Mouse (Mus musculus): Measurements from ENCODE around the gene Nmb. TPM values are rescaled to one million over a fixed set of nuclear protein-coding genes. Genes with fewer than 3 reads are reported as not detected.
"Not testable (repeated sequence)": the region's sequence is repeated elsewhere in the genome, so short reads cannot be mapped to it uniquely, and the experiment has no call there.

Nmb gene
- polyA plus RNA-seq (2014; fragmentation: Nextera tagmentation; extraction: Ambion mirVana): 4.9 and 6.3 TPM in 2 replicates

- Histone ChIP-seq H3K9ac (replicated peaks; ENCODE audit: low read depth, low read length) (peak within 1 kb of the TSS; percentile 37), H3K4me3 (ENCODE audit: low read depth, low read length) (peak within 1 kb of the TSS; percentile 32), H3K9me3 (ENCODE audit: control insufficient read depth, low read length) (no peaks in the 10 kb centered on the region), H3K36me3 (ENCODE audit: control insufficient read depth, insufficient read depth, low read length) (peaks cover 12% of the 10 kb centered on the region), H3K27ac (ENCODE audit: low read depth, low read length) (no peak within 1 kb of the TSS), H3K4me1 (ENCODE audit: control insufficient read depth, insufficient read depth, low read length) (peaks cover 22% of the 10 kb centered on the region), H3K27me3 (ENCODE audit: control insufficient read depth, insufficient read depth, low read length) (no peaks in the 10 kb centered on the region), H3K4me2 (ENCODE audit: low read depth, low read length) (peak within 1 kb of the TSS; percentile 79)
- peak; percentile 62 for ATAC-seq (ENCODE audit: low read depth)
- WGBS: 3% methylated on average over 19 of the region's 19 CpGs
Observed at GRCm38 (mm10) chr7:80904921-80905515, at the start of gene Nmb. TSS of gene Nmb (minus strand) at chr7:80905076.

- H3K9me3 ChIP-seq (ENCODE audit: control insufficient read depth, low read length): no peaks in the 10 kb centered on the region
- 75% methylated on average over 2 of the region's 2 CpGs for WGBS
- ATAC-seq (ENCODE audit: low read depth): no peak
- H3K27ac ChIP-seq (ENCODE audit: low read depth, low read length): no peak overlapping the region
- no peak overlapping the region for H3K4me2 ChIP-seq (ENCODE audit: low read depth, low read length)
- H3K27me3 ChIP-seq (ENCODE audit: control insufficient read depth, insufficient read depth, low read length): no peaks in the 10 kb centered on the region
- H3K4me3 ChIP-seq (ENCODE audit: low read depth, low read length): no peak overlapping the region
- H3K9ac ChIP-seq (replicated peaks; ENCODE audit: low read depth, low read length): no peak overlapping the region
- no peaks in the 10 kb centered on the region for H3K4me1 ChIP-seq (ENCODE audit: control insufficient read depth, insufficient read depth, low read length)
- H3K36me3 ChIP-seq (ENCODE audit: control insufficient read depth, insufficient read depth, low read length): no peaks in the 10 kb centered on the region
Observed at GRCm38 (mm10) chr7:80954251-80954650, 49.4 kb upstream of the Nmb start.

GRCm38 (mm10) chr7:80952140-80952539 is 47.3 kb upstream of the Nmb start:
- no peaks in the 10 kb centered on the region for H3K9me3 ChIP-seq (ENCODE audit: control insufficient read depth, low read length)
- H3K27ac ChIP-seq (ENCODE audit: low read depth, low read length): no peak overlapping the region
- H3K4me2 ChIP-seq (ENCODE audit: low read depth, low read length): no peak overlapping the region
- no peaks in the 10 kb centered on the region for H3K4me1 ChIP-seq (ENCODE audit: control insufficient read depth, insufficient read depth, low read length)
- ATAC-seq (ENCODE audit: low read depth): no peak
- H3K36me3 ChIP-seq (ENCODE audit: control insufficient read depth, insufficient read depth, low read length): no peaks in the 10 kb centered on the region
- WGBS: 67% methylated on average over 3 of the region's 3 CpGs
- no peaks in the 10 kb centered on the region for H3K27me3 ChIP-seq (ENCODE audit: control insufficient read depth, insufficient read depth, low read length)
- H3K9ac ChIP-seq (replicated peaks; ENCODE audit: low read depth, low read length): no peak overlapping the region
- H3K4me3 ChIP-seq (ENCODE audit: low read depth, low read length): no peak overlapping the region

- WGBS: 90% methylated on average over 4 of the region's 4 CpGs
- Histone ChIP-seq H3K27me3 (ENCODE audit: control insufficient read depth, insufficient read depth, low read length) (no peaks in the 10 kb centered on the region), H3K9ac (replicated peaks; ENCODE audit: low read depth, low read length) (no peak overlapping the region), H3K4me1 (ENCODE audit: control insufficient read depth, insufficient read depth, low read length) (peaks cover 3% of the 10 kb centered on the region; the same call in 1 of the 2 replicates), H3K4me2 (ENCODE audit: low read depth, low read length) (no peak overlapping the region), H3K4me3 (ENCODE audit: low read depth, low read length) (no peak overlapping the region), H3K9me3 (ENCODE audit: control insufficient read depth, low read length) (no peaks in the 10 kb centered on the region), H3K27ac (ENCODE audit: low read depth, low read length) (no peak overlapping the region), H3K36me3 (ENCODE audit: control insufficient read depth, insufficient read depth, low read length) (no peaks in the 10 kb centered on the region)
- no peak for ATAC-seq (ENCODE audit: low read depth)
Observed at GRCm38 (mm10) chr7:80951461-80951860, 46.6 kb upstream of the Nmb start.

GRCm38 (mm10) chr7:80947445-80948350 is 42.8 kb upstream of the Nmb start, which contains the start of gene Sec11a:
TSS of gene Sec11a (minus strand) at chr7:80947780.
- Histone ChIP-seq H3K9me3 (ENCODE audit: control insufficient read depth, low read length) (no peaks in the 10 kb centered on the region), H3K4me3 (ENCODE audit: low read depth, low read length) (peak within 1 kb of the TSS; percentile 57), H3K36me3 (ENCODE audit: control insufficient read depth, insufficient read depth, low read length) (no peaks in the 10 kb centered on the region), H3K27me3 (ENCODE audit: control insufficient read depth, insufficient read depth, low read length) (no peaks in the 10 kb centered on the region), H3K9ac (replicated peaks; ENCODE audit: low read depth, low read length) (peak within 1 kb of the TSS; percentile 77), H3K4me2 (ENCODE audit: low read depth, low read length) (peak within 1 kb of the TSS; percentile 83), H3K27ac (ENCODE audit: low read depth, low read length) (peak within 1 kb of the TSS; percentile 97), H3K4me1 (ENCODE audit: control insufficient read depth, insufficient read depth, low read length) (peaks cover 14% of the 10 kb centered on the region)
- WGBS: 1% methylated on average over 40 of the region's 44 CpGs
- ATAC-seq (ENCODE audit: low read depth): peak; percentile 100

- Histone ChIP-seq H3K27me3 (ENCODE audit: control insufficient read depth, insufficient read depth, low read length) (no peaks in the 10 kb centered on the region), H3K27ac (ENCODE audit: low read depth, low read length) (no peak overlapping the region), H3K4me2 (ENCODE audit: low read depth, low read length) (no peak overlapping the region), H3K4me1 (ENCODE audit: control insufficient read depth, insufficient read depth, low read length) (no peaks in the 10 kb centered on the region), H3K9me3 (ENCODE audit: control insufficient read depth, low read length) (no peaks in the 10 kb centered on the region), H3K4me3 (ENCODE audit: low read depth, low read length) (no peak overlapping the region), H3K9ac (replicated peaks; ENCODE audit: low read depth, low read length) (no peak overlapping the region), H3K36me3 (ENCODE audit: control insufficient read depth, insufficient read depth, low read length) (peaks cover 3% of the 10 kb centered on the region; the same call in 1 of the 2 replicates)
- ATAC-seq (ENCODE audit: low read depth): no peak
- WGBS: 93% methylated on average over 4 of the region's 4 CpGs
Observed at GRCm38 (mm10) chr7:80939808-80940207, 34.9 kb upstream of the Nmb start.

GRCm38 (mm10) chr7:80937304-80937666 is 32.4 kb upstream of the Nmb start:
- H3K9ac ChIP-seq (replicated peaks; ENCODE audit: low read depth, low read length); H3K9me3 ChIP-seq (ENCODE audit: control insufficient read depth, low read length); H3K4me3 ChIP-seq (ENCODE audit: low read depth, low read length); H3K27me3 ChIP-seq (ENCODE audit: control insufficient read depth, insufficient read depth, low read length); H3K27ac ChIP-seq (ENCODE audit: low read depth, low read length); H3K4me2 ChIP-seq (ENCODE audit: low read depth, low read length); ATAC-seq (ENCODE audit: low read depth); H3K4me1 ChIP-seq (ENCODE audit: control insufficient read depth, insufficient read depth, low read length): not testable (repeated sequence)
- H3K36me3 ChIP-seq (ENCODE audit: control insufficient read depth, insufficient read depth, low read length): peaks cover 12% of the 10 kb centered on the region; the same call in 1 of the 2 replicates

GRCm38 (mm10) chr7:80936617-80937303 is 31.9 kb upstream of the Nmb start:
- not testable (repeated sequence) for H3K9me3 ChIP-seq (ENCODE audit: control insufficient read depth, low read length); ATAC-seq (ENCODE audit: low read depth)

More at GRCm38 (mm10) chr7:80936617-80937303, 31.9 kb upstream of the Nmb start:
- H3K27me3 ChIP-seq (ENCODE audit: control insufficient read depth, insufficient read depth, low read length); H3K4me3 ChIP-seq (ENCODE audit: low read depth, low read length); H3K4me1 ChIP-seq (ENCODE audit: control insufficient read depth, insufficient read depth, low read length); H3K27ac ChIP-seq (ENCODE audit: low read depth, low read length); H3K4me2 ChIP-seq (ENCODE audit: low read depth, low read length); H3K9ac ChIP-seq (replicated peaks; ENCODE audit: low read depth, low read length): not testable (repeated sequence)
- WGBS: 80% methylated on average over 7 of the region's 7 CpGs
- H3K36me3 ChIP-seq (ENCODE audit: control insufficient read depth, insufficient read depth, low read length): peaks cover 12% of the 10 kb centered on the region; the same call in 1 of the 2 replicates

Measured in neural tube, embryonic 14.5 days (tissue).